Mouse (Mus musculus) gastrocnemius, adult 18-20 months (tissue): ENCODE results near the gene Slc2a12. TPM values are rescaled to one million over a fixed set of nuclear protein-coding genes. Genes with fewer than 3 reads are reported as not detected.

Experiments used
- DNase-seq: peaks from one replicate; pipeline ENCODE4 v3.0.0; 2021; ENCODE audit warnings: low spot score
- microRNA-seq: library from miRNA; unstranded; fragments of <30 nt; microRNA quantifications from one replicate; pipeline ENCODE4 v1.2.0, GENCODE M21; 2021
- total RNA-seq, 2 experiments: library from RNA; stranded (reverse); gene quantifications; 2 replicates each; pipeline ENCODE4 v1.2.3; 2021

The Slc2a12 gene
- total RNA-seq, 2 experiments from 2014 or later: 12.2 to 15.3 TPM

GRCm38 (mm10) chr10:22728257-22728656 lies 83.4 kb downstream of the Slc2a12 start:
- DNase-seq: no peak

GRCm38 (mm10) chr10:22730266-22730991 lies 85.6 kb downstream of the Slc2a12 start:
- no peak for DNase-seq

- no peak for DNase-seq
Measured at GRCm38 (mm10) chr10:22730992-22731271, 86.1 kb downstream of the Slc2a12 start.

GRCm38 (mm10) chr10:22731272-22732093 lies 86.7 kb downstream of the Slc2a12 start, which contains the start of gene Tbpl1:
Gene Tbpl1, minus strand, starts transcription at chr10:22731938.
- peak; percentile 95 for DNase-seq

- no peak for DNase-seq
Measured at GRCm38 (mm10) chr10:22732181-22732580, 87.4 kb downstream of the Slc2a12 start.

- no peak for DNase-seq
Measured at GRCm38 (mm10) chr10:22745922-22746321, 101.1 kb downstream of the Slc2a12 start.

- no peak for DNase-seq
Measured at GRCm38 (mm10) chr10:22746334-22747322, 101.8 kb downstream of the Slc2a12 start.

GRCm38 (mm10) chr10:22751175-22751682 lies 106.4 kb downstream of the Slc2a12 start:
- DNase-seq: no peak

Small RNA genes within 50 kb of the gene (microRNA-seq; reads per million reads assigned to microRNA genes)
- not detected for gene Mir7663

Other genes starting within 250 kb of the Slc2a12 start
- gene Tbpl1, start 86.9 kb downstream of the Slc2a12 start, total RNA-seq: 10 to 100 TPM; 16.6 to 19.1 TPM
- gene Tcf21, start 175.2 kb downstream of the Slc2a12 start, total RNA-seq: not detected